Mouse (Mus musculus): ENCODE measurements around the gene Cenph.
"Not testable (repeated sequence)": the region's sequence is repeated elsewhere in the genome, so short reads cannot be mapped to it uniquely, and the experiment has no call there.

Gene Cenph

GRCm38 (mm10) chr13:100775252-100776055 is at the start of gene Cenph:
Gene Cenph (minus strand): TSS chr13:100775899.
- DNase-seq (ENCODE audit: low read depth) = peak; percentile 96

DNA sequence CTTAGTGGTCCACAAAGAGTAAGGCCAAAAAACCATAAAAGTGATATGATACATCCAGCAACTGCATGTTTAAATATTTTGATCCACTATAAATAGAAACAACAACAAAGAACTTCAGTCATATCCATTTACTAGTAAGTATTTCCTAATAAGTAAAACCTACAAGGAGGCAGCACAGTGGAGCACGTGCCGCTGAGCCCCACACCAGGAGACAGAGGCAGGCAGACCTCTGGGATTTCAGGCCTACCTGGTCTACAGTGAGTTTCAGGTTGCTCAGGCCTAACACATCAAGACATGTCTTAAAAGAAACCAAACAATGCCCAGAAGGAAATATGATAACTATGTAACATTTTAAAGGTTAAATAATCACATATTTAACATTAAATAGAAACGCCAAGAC is 49.2 kb upstream of the Cenph start:
- no peak for DNase-seq (ENCODE audit: low read depth)

DNA sequence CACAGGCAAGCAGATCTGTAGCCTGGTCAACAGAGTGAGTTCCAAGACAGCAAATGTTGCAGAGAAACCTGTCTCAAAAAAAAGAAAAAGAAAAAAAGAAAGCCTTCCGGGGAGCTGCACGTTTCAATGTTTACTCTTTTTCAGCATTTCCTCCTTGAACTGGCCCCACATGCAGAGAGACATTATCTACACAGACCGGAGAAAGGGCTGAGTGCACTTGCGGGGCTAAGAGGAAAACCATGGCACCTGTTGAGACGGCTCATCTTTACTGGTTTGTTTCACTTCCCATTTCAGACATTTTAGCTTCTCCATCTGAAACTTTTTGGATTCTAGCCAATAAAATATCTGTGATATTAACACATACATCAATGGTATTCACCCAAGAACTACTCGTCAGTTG is 48.6 kb upstream of the Cenph start:
- no peak for DNase-seq (ENCODE audit: low read depth)

DNA sequence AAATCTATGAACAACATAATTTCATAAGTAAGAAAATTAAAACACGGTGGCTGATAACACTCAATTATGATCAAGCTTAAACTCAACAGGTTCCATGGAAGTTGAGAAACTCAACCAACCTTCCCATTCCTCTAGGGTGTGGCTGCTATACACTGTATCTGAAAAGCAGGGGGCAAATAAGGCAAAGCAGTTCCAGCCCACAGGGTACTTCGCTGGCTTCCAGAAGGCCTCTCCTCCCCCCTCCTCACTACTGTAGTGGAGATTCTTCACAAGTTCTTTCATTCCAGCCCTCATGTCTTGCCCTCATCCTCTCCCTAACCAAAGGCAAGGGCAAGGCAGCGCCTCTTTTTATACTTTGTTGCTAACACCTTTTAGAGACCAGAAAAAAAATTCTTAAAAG is 48.2 kb upstream of the Cenph start:
- no peak for DNase-seq (ENCODE audit: low read depth)

- DNase-seq (ENCODE audit: low read depth) = no peak
Measured at GRCm38 (mm10) chr13:100814451-100814850, 38.8 kb upstream of the Cenph start.

DNA sequence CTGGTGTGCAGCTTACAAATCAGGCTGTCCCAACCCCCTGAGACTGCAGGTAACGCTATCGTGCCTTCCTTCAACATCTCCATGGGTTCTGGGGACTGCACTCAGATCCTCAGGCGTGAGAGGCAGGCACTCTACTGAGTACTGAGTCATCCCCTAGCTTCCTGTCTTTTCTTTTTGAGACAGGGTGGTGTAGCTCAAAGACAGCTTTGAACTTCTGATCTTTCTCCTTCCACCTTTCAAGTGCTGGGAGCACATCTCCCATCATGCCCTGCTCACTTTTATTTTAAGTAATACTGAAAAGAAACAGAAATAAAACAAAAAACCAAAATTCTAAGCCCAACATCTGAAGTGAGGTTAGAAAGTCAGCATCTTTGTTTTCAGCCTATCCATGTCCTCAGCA is 30.1 kb upstream of the Cenph start:
- DNase-seq (ENCODE audit: low read depth) = no peak

- DNase-seq (ENCODE audit: low read depth) = no peak
Measured at GRCm38 (mm10) chr13:100797171-100797570, 21.5 kb upstream of the Cenph start.

DNA sequence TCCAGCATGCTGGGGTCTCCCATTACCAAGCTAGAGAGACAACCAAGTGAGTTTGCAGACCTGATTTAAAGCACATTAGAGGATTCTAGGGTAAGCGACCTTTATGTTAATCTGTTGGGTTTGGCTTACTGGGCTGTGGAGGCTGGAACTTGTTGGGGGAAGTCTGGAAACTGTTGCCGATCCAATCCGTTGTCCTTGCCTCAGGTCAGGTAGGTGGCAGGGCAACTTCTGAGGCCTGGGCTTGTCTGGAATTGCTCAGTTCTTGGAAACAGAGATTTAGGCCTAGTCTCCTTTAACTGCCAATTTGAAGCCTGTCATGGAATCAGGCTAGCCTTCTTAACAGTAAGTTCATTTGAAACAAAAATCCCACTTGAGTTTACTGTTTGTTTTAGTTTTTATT is 13.4 kb upstream of the Cenph start:
- no peak for DNase-seq (ENCODE audit: low read depth)

DNA sequence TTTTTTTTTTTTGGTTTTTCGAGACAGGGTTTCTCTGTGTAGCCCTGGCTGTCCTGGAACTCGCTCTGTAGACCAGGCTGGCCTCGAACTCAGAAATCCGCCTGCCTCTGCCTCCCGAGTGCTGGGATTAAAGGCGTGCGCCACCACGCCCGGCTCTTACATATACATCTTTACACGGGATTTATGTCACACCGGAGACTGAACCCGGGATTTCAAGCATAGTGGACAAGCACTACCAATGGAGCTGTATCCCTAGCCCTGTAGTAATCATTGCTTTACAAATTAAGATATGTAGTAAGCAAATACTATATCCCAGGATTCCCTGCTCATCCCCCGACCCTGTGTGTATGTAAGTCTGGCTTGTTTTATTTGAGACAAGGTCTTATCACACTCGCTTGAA is 12.4 kb upstream of the Cenph start:
- DNase-seq (ENCODE audit: low read depth) = not testable (repeated sequence)

GRCm38 (mm10) chr13:100787316-100788010 is 11.8 kb upstream of the Cenph start:
- DNase-seq (ENCODE audit: low read depth) = no peak

DNA sequence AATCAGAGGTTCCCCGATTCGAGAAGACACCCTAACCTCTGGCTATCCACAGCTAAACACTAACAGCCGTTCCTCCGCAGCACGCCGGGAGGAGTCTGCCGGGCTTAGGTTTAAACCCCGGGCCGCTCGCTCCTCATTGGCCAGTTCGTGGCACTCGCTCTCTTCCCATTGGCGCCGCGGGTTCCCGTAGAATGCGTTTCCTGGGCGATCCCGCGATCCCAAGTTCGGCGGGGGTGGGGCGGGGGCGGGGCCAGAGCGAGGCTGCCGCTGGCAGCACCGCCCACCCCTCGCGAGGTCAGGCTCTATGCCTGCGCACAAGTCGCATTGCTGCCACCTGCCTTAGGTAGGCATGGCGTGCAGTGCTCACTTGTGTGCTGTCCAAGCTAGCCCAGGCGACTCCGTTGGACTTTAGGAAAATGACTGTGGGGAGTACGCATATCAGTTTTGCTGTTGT is 10.7 kb upstream of the Cenph start, which contains the start of gene Ccnb1:
Gene Ccnb1, minus strand, starts transcription at position 157 of the 454 bp plus-strand sequence.
- peak; percentile 96 for DNase-seq (ENCODE audit: low read depth)

- DNase-seq (ENCODE audit: low read depth) = peak; percentile 66
Measured at GRCm38 (mm10) chr13:100785806-100786413, 10.2 kb upstream of the Cenph start.

GRCm38 (mm10) chr13:100777491-100777890 is 1.8 kb upstream of the Cenph start:
- no peak for DNase-seq (ENCODE audit: low read depth)

DNA sequence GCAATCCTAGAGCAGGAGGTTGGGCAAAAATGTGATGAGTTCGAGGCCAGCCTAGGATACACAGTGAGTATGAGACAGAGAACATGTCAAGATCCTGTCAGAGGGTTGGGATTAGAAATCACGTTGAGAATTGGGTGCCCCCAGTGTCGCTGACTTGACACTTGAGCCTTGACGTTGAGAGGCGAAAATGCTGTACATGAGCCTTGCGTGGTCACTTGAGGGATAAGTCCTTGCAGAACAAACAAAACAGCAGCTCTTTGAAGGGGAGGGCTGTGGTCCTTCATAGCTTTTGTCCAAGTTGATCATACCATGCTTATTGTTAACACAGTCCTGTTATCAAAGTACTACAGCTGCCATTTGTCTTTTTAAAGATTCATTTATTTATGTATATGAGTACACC is 1.0 kb upstream of the Cenph start:
- DNase-seq (ENCODE audit: low read depth) = no peak

GRCm38 (mm10) chr13:100776056-100776419 is 339 bp upstream of the Cenph start:
- no peak for DNase-seq (ENCODE audit: low read depth)

DNA sequence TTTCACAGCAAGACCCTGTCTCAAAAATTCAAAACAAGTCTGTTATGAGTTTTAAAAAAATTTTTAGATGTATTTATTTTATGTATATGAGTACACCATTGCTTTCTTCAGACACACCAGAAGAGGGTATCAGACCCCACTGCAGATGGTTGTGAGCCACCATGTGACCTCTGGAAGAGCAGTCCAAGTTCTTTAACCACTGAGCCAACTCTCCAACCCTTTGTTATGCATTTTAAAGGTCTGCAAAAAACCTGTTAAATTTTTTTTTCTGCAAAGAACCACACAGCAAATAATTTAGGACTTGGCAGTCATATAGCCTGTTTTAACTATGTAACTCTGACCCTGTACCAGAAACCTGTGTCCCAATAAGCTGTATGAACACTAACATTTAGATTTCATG is 995 bp downstream of the Cenph start:
- no peak for DNase-seq (ENCODE audit: low read depth)

DNA sequence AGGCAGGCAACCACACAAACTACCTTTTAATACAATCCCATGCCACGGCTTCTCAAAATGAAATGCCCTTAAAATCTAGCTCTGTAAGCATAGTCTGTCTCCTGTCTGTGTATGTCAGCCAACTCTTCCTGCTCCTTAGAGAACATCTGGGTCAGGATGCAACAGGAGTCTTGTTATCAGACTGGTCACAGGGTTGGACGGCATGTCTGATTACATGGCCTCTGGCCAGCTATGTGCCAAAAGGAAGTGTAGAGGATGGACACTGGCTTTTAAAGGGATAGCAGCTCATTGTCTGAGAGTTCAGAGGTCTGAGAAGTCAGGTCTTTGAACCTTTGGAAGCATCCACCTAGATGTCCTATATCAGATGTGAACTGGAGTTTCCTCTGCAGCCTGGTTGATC is 20.4 kb downstream of the Cenph start:
- DNase-seq (ENCODE audit: low read depth) = no peak

GRCm38 (mm10) chr13:100754186-100754585 is 21.5 kb downstream of the Cenph start:
- DNase-seq (ENCODE audit: low read depth) = no peak

DNA sequence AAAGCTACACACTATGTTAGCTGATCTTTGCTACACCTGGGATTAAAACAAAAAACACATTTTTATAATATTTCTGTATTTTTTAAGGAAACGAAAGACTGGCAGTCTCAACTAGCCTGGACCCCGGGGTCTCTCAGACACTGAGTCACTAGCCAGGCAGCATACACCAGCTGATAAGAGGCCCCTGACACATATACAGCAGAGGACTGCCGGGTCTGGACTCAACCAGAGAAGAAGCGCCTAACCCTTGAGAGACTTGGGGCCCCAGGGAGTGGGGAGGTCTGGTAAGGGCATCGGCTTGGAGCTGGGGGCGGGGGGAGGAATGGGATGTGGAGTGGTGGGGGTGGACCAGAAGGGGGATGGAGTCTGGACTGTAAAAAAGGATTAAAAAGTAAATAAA is 22.7 kb downstream of the Cenph start:
- DNase-seq (ENCODE audit: low read depth) = no peak

DNA sequence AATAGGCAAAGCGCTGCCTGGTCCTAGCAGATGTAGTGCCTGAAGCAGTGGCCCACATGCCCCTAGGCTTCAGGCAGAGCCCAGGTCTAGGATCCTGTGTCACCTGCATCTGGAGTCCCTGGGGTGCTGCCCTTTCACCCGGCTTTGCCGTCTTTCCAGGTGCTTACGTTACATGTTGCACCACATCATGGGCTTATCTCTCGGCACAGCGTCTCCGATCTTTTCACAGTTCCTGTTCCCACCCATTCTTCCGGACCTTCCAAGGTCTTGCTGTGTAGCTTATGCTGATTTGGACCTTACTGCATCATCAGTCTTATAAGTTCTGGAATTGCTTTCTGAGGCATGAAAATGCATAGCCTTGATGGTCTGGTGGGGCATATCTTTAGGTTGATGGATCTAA is 23.2 kb downstream of the Cenph start:
- no peak for DNase-seq (ENCODE audit: low read depth)

DNA sequence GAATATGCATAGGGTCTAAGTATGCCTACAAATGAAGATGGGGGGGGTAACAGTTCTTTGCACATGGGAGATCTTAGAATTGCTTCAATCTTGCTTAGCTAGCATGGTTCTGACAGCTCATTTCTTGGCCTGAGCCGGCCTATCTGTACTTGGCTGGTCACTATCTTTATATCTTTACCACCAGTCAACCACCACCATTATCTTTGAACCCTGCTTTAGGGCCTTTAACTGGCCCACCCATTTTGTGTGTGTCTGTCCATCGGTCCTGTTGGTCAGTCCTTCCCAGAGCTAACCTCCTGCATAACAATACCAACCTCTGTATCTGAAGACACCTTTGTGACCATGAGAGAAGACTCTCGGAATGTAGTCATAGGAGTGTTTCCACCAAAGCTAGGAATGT is 24.3 kb downstream of the Cenph start:
- no peak for DNase-seq (ENCODE audit: low read depth)

DNA sequence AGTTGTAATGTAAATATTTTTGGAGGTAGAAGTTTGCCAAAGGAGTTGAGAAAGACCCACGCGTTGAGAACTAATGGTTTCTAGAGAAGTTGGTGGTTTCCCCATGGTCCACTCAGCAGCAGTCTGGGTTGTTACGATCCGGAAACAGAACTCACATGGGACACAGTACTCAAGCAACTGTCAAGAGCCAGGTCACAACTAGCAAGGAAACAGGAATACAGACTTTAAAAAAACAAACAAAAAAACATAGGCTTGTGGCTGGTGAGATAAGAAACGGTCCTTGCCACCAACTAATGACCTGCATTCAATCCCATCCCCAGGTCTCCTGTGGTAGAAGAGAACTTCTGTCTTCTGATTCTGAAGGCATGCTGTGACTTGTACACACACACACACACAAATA is 24.9 kb downstream of the Cenph start:
- no peak for DNase-seq (ENCODE audit: low read depth)

- no peak for DNase-seq (ENCODE audit: low read depth)
Measured at GRCm38 (mm10) chr13:100748638-100749037, 27.1 kb downstream of the Cenph start.

Data from induced T-regulatory cell, adult 2 months (primary cell).